In the genomic region with DNA sequence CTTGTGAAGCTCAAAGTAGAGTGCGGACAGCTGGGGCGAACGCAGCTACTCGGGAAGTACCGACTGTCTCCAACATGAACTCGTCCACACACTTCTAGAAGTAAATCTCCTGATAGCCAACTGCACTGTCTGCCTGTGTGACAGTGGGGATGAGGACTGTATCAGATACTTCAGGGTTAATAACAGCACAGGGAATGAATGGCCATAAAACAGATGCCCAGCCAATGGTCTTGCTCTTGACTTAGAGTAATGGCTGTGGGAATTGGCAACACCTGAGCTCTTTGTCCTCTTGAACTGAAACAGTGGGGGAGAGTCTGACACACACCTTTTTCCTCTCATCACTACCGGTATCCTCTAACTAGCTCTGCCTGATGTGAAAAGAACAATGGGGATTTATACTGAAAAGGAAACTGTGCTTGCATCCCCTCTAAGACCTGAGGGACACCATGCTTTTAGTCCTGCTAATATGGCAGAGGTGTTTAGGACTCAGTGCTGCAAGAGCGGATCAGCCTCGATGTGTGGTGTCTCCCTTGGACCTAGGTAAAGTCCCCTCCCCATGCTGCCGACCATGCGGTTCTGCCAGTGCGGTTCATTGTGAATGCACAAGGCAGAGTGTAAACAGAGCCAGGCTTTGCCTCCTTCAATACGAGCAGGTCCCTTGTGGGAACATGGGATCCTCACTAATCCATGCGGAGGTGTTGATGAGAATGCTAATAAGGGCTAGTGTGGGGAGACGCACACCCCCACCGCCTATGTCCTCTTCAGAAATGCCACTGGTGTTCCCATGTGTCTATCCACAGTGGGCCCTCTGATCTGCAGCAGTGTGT, we compare ENCODE assay signal across 15 mouse cellular contexts.
DNase-seq lines count a peak whose midpoint lies in the region; ATAC-seq and TF ChIP-seq lines count a peak whose summit lies in the region.
"Had no signal": no experiment of that assay in that cellular context is flagged by ENCODE, and none has a peak within 500 bp of the region (broad histone marks: within the 10 kb centered on the region; RNA-seq: fewer than 3 reads in every experiment).

No protein-coding gene starts in this region.

- H3K27ac ChIP-seq in forebrain, embryonic 11.5 days (ENCODE audit: low read depth, low read length): no peak overlapping the region
- peak overlapping the region; percentile 35; the same call in 1 of the 2 replicates for H3K27ac ChIP-seq in forebrain, postnatal 0 days (ENCODE audit: low read depth, low read length)
- 0 out of 2 replicates have a peak overlapping the region, but pooled peaks have one; percentile 25 for H3K27ac ChIP-seq in limb, embryonic 10.5 days
- H3K27ac ChIP-seq in neural tube, embryonic 13.5 days (replicated peaks): peak overlapping the region; percentile 88
- H3K27ac ChIP-seq: embryonic facial prominence, embryonic 15.5 days; heart, embryonic 15.5 days; limb, embryonic 15.5 days had no signal

- H3K36me3 ChIP-seq in forebrain, embryonic 11.5 days (ENCODE audit: control insufficient read depth, insufficient read depth, low read length): no peaks in the 10 kb centered on the region
- no peaks in the 10 kb centered on the region for H3K36me3 ChIP-seq in forebrain, postnatal 0 days (ENCODE audit: insufficient read depth)
- no peaks in the 10 kb centered on the region for H3K36me3 ChIP-seq in limb, embryonic 10.5 days
- H3K36me3 ChIP-seq in neural tube, embryonic 13.5 days: no peaks in the 10 kb centered on the region
- H3K36me3 ChIP-seq: embryonic facial prominence, embryonic 15.5 days; heart, embryonic 15.5 days; limb, embryonic 15.5 days had no signal

- DNase-seq in forebrain, embryonic 11.5 days (ENCODE audit: low spot score): no peak
- DNase-seq in forebrain, postnatal 0 days: no peak
- no peak for DNase-seq in limb, embryonic 10.5 days (ENCODE audit: low spot score)
- no peak for DNase-seq in spleen, adult 12 weeks (ENCODE audit: low spot score)
- no peak for DNase-seq in cerebellum, adult 9-11 months
- DNase-seq: cerebellum, adult 11-12 months; heart, adult 11 months; liver, postnatal 0 days; lung, postnatal 36 days; right cerebral cortex, adult 18-20 months had no signal

- no peak overlapping the region for H3K4me2 ChIP-seq in forebrain, embryonic 11.5 days (ENCODE audit: low read depth, low read length, severe bottlenecking)
- no peak overlapping the region for H3K4me2 ChIP-seq in forebrain, postnatal 0 days (ENCODE audit: low read depth)
- no peak overlapping the region for H3K4me2 ChIP-seq in neural tube, embryonic 13.5 days
- H3K4me2 ChIP-seq: embryonic facial prominence, embryonic 15.5 days; heart, embryonic 15.5 days; limb, embryonic 15.5 days had no signal

- no peaks in the 10 kb centered on the region; the same call in 1 of the 2 replicates for H3K9me3 ChIP-seq in forebrain, embryonic 11.5 days (ENCODE audit: control insufficient read depth, low read length)
- H3K9me3 ChIP-seq in forebrain, postnatal 0 days (ENCODE audit: low read length): no peaks in the 10 kb centered on the region
- no peaks in the 10 kb centered on the region for H3K9me3 ChIP-seq in limb, embryonic 10.5 days (replicated peaks)
- H3K9me3 ChIP-seq in neural tube, embryonic 13.5 days: no peaks in the 10 kb centered on the region
- H3K9me3 ChIP-seq: embryonic facial prominence, embryonic 15.5 days; heart, embryonic 15.5 days; limb, embryonic 15.5 days had no signal

- H3K4me1 ChIP-seq in forebrain, embryonic 11.5 days (replicated peaks; ENCODE audit: control insufficient read depth, insufficient read depth, low read length): peaks cover 7% of the 10 kb centered on the region
- H3K4me1 ChIP-seq in forebrain, postnatal 0 days (ENCODE audit: insufficient read depth): peaks cover 5% of the 10 kb centered on the region; the same call in 1 of the 2 replicates
- H3K4me1 ChIP-seq in limb, embryonic 10.5 days: no peaks in the 10 kb centered on the region
- peaks cover 30% of the 10 kb centered on the region for H3K4me1 ChIP-seq in neural tube, embryonic 13.5 days (replicated peaks)
- H3K4me1 ChIP-seq: embryonic facial prominence, embryonic 15.5 days; heart, embryonic 15.5 days; limb, embryonic 15.5 days had no signal

- H3K4me3 ChIP-seq in forebrain, embryonic 11.5 days (ENCODE audit: low read depth, low read length): no peak overlapping the region
- H3K4me3 ChIP-seq in forebrain, postnatal 0 days (ENCODE audit: low read depth, low read length): no peak overlapping the region
- H3K4me3 ChIP-seq in limb, embryonic 10.5 days: no peak overlapping the region
- no peak overlapping the region for H3K4me3 ChIP-seq in neural tube, embryonic 13.5 days
- H3K4me3 ChIP-seq: embryonic facial prominence, embryonic 15.5 days; heart, embryonic 15.5 days; limb, embryonic 15.5 days had no signal

- TF ChIP-seq CTCF in forebrain, postnatal 0 days (IDR thresholded peaks at IDR 0.05; ENCODE audit: low read depth): no peak

- 59% methylated on average over 16 of the region's 16 CpGs for WGBS in forebrain, embryonic 11.5 days
- 41% methylated on average over 16 of the region's 16 CpGs for WGBS in forebrain, postnatal 0 days
- WGBS in limb, embryonic 10.5 days: 85% methylated on average over 16 of the region's 16 CpGs
- 54% methylated on average over 16 of the region's 16 CpGs for WGBS in neural tube, embryonic 13.5 days

- H3K9ac ChIP-seq in forebrain, embryonic 11.5 days (ENCODE audit: low read length): no peak overlapping the region
- H3K9ac ChIP-seq in forebrain, postnatal 0 days: no peak overlapping the region
- peak overlapping the region; percentile 38; the same call in 1 of the 2 replicates for H3K9ac ChIP-seq in neural tube, embryonic 13.5 days
- H3K9ac ChIP-seq: embryonic facial prominence, embryonic 15.5 days; heart, embryonic 15.5 days; limb, embryonic 15.5 days; liver, postnatal 0 days had no signal

- ATAC-seq in forebrain, embryonic 11.5 days (replicated peaks; ENCODE audit: low FRiP score): peak; percentile 72
- peak; percentile 79 for ATAC-seq in forebrain, postnatal 0 days
- ATAC-seq in neural tube, embryonic 13.5 days (ENCODE audit: low read depth): peak; percentile 80
- no peak for ATAC-seq in granulocyte monocyte progenitor cell, adult 5-6 weeks (replicated peaks; ENCODE audit: poor library complexity, severe bottlenecking)
- ATAC-seq: liver, postnatal 0 days had no signal

- H3K27me3 ChIP-seq in forebrain, embryonic 11.5 days (ENCODE audit: control insufficient read depth, insufficient read depth, low read length): no peaks in the 10 kb centered on the region
- H3K27me3 ChIP-seq in forebrain, postnatal 0 days (ENCODE audit: insufficient read depth, low read length): no peaks in the 10 kb centered on the region
- H3K27me3 ChIP-seq in limb, embryonic 10.5 days (ENCODE audit: low read depth, poor library complexity, severe bottlenecking): no peaks in the 10 kb centered on the region
- H3K27me3 ChIP-seq in neural tube, embryonic 13.5 days: no peaks in the 10 kb centered on the region
- H3K27me3 ChIP-seq: embryonic facial prominence, embryonic 15.5 days; heart, embryonic 15.5 days; limb, embryonic 15.5 days had no signal
